Mouse (Mus musculus): ENCODE measurements around the gene Gstt3.

The Gstt3 gene

DNA sequence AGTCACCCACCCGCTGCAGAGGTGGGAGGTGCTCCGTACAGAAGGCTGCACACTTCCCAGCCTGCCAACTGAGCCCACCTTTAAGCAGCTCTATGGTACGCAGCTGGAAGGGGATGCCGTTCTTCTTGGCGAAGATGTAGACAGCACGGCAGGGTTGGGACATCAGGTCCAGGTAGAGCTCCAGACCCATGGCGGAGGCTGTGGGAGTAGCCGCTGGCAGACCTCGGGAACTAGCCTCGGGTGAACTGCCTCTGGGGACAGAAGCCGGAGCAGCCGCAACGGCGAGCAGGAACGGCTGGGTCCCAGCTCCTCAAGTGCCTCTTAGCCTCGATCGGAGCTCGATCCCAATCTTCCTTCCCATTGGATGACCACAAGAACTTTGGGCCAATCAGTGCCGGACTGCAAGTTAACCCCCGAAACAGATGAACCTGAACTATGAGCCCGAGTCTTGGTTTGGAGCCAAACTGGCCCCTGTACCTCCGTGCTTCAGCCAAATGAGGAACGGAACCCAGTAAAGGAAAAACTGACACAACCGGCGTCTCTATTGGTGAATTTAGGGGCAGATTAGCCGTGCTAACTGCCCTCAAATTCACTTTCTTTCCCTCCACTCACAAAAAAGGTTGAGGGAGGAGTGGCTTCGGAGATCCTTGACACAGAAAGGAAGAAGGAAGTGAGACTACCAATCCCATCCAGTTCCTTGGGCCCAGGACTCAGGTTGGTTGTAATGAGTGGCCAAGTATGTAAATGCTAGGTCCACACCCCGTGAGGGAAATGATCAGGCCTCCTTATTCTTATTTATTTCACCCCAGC, at the start of gene Gstt3, which contains the start of gene Gm20441:
Gene Gstt3, minus strand, starts transcription at position 646 of the 810 bp plus-strand sequence.
Gene Gm20441, minus strand, starts transcription at position 186 of the 810 bp plus-strand sequence.
- peak; percentile 79 for DNase-seq (ENCODE audit: low read depth)

GRCm38 (mm10) chr10:75830275-75830670, 49.1 kb upstream of the Gstt3 start:
- DNase-seq (ENCODE audit: low read depth) = no peak

GRCm38 (mm10) chr10:75829529-75830274, 48.5 kb upstream of the Gstt3 start:
- no peak for DNase-seq (ENCODE audit: low read depth)

GRCm38 (mm10) chr10:75828500-75828931, 47.3 kb upstream of the Gstt3 start:
- DNase-seq (ENCODE audit: low read depth) = peak; percentile 90

- DNase-seq (ENCODE audit: low read depth) = peak; percentile 94
Observed at GRCm38 (mm10) chr10:75827668-75828360, 46.6 kb upstream of the Gstt3 start.

- no peak for DNase-seq (ENCODE audit: low read depth)
Observed at GRCm38 (mm10) chr10:75824530-75824929, 43.3 kb upstream of the Gstt3 start.

DNA sequence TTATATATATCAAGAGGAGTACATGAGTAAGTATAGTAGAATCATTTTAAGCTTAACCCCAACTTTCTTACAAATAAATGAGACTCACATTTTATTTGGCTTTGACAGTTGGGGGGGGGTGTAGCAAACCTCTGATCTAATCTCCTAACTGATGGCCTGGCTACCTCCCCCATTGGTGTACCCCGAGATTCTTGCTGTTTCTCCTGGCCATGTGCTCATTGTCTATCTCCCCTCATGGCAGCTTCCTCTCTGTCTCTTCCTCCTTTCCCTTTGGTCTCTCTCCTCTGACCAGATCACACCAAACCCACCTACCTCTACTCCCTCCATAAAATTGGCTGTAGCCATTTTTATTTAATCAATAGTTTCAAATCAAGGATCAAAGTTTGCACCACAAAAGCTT, 42.6 kb upstream of the Gstt3 start:
- DNase-seq (ENCODE audit: low read depth) = no peak

DNA sequence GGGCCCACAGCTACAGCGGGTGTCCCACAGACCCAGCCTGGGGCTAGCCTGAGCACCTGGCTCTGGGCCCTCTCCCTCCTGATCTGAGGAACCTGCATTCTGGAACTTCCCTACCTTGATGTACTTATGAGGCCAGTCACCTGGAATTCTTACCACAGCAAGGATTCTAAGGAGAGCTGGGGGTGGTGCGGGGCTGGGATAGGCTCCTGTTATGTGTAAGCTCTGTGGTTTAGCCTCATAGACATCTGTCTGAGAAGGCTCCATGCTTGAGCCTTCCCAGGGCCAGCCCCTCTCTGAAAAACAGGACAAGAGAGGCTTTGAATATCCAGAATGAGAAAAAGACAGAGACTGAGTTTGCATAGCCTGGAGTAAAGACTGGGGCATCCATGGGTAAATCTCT, 41.2 kb upstream of the Gstt3 start, which contains the start of gene Gstt4:
Gene Gstt4, minus strand, starts transcription at position 101 of the 400 bp plus-strand sequence.
- no peak for DNase-seq (ENCODE audit: low read depth)

DNA sequence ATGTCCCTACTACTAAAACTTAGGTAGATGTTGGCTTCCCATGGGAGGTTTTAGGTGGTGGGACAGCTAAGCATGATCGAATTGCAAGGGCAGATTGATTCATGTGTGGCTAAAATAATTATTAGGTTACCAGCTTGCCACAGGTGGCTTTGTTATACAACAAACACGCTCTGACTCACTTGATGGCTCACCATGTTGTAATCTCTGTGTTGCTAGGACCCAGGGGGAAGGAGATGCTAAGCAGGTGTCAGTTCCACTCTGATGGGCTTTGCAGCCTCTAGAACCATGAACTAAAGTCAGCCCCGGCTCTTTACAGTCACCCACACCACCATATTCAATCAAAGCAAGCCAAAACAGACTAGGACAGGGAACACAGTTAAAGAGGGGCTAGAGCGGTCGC, 38.7 kb upstream of the Gstt3 start:
- no peak for DNase-seq (ENCODE audit: low read depth)

DNA sequence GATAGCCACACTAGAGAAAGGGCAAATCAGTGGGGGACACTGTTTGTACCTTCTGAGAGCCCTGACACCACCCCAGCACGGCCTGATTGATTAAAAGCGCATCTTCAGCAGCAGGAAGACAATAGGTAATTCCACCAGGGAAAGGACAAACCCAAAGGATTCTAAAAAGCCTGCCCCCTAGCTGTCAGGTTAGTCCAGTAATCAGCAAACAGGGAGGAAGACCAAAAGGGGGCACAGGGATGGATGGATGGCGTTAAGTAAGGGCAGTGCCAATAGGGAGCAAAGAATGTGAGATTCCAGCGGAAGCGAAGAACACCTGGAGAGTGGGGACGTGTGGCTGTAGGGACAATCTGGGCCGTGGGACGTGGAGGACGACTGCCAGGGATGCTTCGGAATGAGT, 37.4 kb upstream of the Gstt3 start:
- no peak for DNase-seq (ENCODE audit: low read depth)

- no peak for DNase-seq (ENCODE audit: low read depth)
Observed at GRCm38 (mm10) chr10:75804217-75804616, 23.0 kb upstream of the Gstt3 start.

GRCm38 (mm10) chr10:75798176-75798696, 17.0 kb upstream of the Gstt3 start, which contains the start of gene Gstt1:
Gene Gstt1, minus strand, starts transcription at chr10:75798584.
- peak; percentile 71 for DNase-seq (ENCODE audit: low read depth)

GRCm38 (mm10) chr10:75797619-75798175, 16.5 kb upstream of the Gstt3 start:
- peak; percentile 61 for DNase-seq (ENCODE audit: low read depth)

DNA sequence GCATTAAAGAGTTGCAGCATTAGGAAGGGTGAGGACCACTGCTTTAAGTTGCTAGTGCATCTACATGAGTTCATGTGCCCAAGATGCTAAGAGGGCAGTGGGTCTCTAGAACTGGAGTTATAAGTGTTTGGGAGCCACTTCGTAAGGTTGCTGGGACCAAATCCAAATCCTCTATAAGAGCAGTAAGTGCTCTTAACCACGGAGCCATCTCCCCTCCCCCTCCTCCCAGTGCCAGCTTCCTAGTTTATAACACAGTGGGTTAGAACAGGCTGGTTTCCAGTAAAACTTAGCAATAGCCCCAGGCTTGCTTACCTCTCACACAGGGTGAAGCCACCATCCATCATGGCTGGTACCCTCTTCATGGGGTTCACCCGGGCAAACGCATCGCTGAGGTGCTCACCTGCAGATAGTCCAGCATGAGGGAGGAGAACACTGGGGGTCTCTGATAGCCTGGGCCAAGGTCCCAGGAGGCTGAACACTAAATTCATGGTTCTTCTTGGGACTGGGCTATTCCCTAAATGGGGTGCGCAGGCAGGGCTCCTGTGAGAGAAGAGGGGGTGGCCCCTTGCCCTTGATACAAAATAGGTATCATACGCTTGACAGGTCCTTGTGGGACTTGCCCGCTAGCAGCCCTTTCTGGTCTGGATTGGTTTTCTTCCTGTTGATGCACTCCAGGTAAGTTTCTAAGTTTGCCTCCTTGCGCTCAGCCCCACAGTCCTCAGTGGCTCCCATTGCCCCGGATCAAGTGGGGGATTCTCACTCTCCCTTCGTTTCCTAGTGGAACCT, 15.7 kb upstream of the Gstt3 start:
- no peak for DNase-seq (ENCODE audit: low read depth)

- DNase-seq (ENCODE audit: low read depth) = peak; percentile 58
Observed at GRCm38 (mm10) chr10:75794880-75795279, 13.7 kb upstream of the Gstt3 start.

DNA sequence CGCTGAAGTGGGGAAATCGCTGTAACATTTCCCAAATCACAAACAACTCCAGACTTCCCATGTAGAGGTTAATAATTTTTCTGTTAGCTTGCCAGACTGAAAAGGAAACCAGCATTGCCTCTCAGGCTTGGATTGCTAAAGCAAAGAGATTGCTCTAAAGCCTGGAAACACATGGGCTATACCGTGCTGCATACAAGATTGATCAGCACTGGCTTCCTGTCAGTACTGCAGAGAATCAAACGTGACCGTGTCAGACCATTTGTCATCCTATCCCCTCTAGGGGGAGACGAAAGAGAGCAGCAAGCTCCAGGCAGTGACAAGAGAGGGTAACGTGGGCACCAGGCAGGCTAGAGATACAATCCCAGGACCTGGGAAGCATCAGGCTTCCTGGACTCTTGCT, 9.6 kb upstream of the Gstt3 start:
- DNase-seq (ENCODE audit: low read depth) = peak; percentile 24

DNA sequence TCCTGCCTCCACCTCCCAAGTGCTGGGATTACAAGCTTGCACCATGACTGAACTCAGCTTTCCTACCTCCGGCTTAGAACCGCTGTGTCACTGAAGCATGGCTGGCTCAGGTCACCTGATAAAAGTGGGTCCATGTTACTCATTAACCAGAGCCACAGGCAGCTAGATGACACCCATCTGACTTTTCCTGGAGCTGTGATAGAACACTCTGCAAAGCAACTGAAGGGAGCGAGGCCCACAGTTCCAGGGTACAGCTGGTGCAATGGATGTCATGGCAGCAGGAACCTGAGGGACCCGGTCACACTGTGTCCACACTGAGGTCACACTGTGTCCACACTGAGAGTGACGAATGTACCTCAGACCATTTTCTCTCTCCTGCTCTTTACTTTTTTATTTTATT, 8.6 kb upstream of the Gstt3 start:
- no peak for DNase-seq (ENCODE audit: low read depth)

DNA sequence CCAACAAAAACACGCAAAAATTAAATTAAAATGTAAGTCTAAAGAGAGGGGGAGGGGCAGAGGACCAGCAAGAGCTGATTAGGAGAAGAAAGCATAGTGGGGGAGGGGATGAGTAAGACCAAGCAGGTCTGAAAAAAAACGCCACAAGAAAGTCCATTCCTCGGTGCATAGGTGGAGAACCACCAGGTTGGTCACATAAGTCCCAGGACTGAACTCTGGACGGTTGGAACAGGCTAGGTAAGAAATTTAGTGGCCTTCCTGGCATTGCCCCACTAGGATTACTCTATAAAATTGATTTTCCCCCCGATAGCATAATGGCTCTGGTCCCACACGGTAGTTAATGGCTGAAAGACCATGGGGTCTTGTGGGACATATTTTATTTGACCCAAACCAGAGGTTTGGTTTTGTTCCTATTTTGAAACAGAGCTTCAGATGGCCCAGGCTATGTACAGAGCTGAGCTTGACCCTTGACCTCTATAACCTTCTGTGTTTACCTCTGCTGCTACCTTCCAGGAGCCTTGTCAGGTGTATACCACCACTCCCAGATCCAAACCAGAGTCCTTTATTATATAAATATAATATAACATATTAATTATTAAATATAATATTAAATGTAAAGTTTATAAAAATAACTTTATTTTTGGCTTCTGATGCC, 8.0 kb upstream of the Gstt3 start:
- DNase-seq (ENCODE audit: low read depth) = no peak

- DNase-seq (ENCODE audit: low read depth) = no peak
Observed at GRCm38 (mm10) chr10:75788277-75788676, 7.1 kb upstream of the Gstt3 start.

DNA sequence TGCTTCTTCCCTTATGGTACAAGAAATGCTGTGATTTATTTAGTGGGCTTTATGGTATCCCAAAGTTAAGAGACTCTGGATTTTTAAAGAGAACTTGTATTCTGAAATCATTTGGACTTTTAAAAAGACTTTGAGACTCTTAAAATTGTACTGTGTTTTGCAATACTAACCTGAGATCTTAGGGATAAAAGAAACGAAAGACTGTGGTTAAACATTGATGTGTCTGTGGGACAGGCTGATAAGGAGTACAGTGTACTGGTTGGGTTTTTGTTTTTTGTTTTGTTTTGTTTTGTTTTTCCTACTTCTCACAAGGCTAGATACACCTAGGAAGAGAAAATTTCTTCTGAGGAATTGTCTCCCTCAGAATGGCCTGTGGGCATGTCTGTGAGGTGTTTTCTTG, 4.2 kb upstream of the Gstt3 start:
- DNase-seq (ENCODE audit: low read depth) = no peak

Data from NIH3T3 (cell line).